Mouse (Mus musculus) layer of hippocampus, postnatal 10 days (tissue): ENCODE results near the gene Rab3il1. TPM values are rescaled to one million over a fixed set of nuclear protein-coding genes. Genes with fewer than 3 reads are reported as not detected.

ENCODE experiments used
- DNase-seq, 2 experiments: peaks; one replicate each; pipeline ENCODE4 v3.0.0; 2021; ENCODE audit warnings: low spot score in 2 of 2
- total RNA-seq, 2 experiments: library from RNA; stranded (reverse); gene quantifications; 2 replicates each; pipeline ENCODE4 v1.2.3; 2021

The Rab3il1 gene
- total RNA-seq, 2 experiments from 2014 or later: 13.9 to 14.5 TPM

DNA sequence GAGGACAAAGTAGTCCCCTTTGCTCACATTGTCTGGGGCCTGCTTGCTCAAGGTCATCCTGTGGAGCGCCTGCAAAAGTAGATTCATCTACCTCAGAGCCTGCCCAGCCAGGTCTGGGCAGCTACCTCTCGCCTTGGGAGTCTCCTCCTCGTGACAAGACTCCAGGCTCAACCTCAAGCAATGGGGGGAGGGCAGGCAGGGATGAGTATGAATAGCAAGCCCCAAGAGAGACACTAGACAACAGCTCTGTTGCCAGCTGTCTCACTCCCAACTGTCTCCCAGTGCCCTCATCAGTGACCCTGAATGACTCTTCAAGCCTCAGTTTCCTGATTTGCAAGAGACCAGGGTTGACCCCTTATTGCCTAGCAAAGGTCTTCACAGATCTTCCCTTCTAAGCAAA, 11.9 kb downstream of the Rab3il1 start:
- no peak for DNase-seq

DNA sequence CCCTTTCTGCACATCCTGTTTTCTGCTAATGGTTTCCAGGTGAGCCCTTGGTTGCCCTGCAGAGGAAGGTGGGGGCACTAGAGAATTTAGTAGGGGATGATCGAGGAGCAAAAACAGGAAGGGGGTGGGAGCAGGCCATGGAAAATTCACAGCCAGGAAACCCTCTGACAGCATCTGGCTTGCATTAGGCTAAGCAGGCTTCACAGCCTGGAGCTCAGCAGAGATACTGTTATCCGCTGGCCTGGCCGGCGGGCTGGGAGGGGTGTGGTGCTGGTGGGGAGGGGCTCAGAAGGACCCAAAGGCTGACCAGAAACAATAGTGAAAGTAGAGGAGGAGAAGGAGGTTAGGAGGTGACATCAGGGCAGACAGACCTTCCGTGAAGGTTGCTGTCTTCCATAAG, 12.4 kb downstream of the Rab3il1 start:
- DNase-seq: no peak

- DNase-seq: no peak
Observed at GRCm38 (mm10) chr19:10014824-10015223, 13.4 kb downstream of the Rab3il1 start.

DNA sequence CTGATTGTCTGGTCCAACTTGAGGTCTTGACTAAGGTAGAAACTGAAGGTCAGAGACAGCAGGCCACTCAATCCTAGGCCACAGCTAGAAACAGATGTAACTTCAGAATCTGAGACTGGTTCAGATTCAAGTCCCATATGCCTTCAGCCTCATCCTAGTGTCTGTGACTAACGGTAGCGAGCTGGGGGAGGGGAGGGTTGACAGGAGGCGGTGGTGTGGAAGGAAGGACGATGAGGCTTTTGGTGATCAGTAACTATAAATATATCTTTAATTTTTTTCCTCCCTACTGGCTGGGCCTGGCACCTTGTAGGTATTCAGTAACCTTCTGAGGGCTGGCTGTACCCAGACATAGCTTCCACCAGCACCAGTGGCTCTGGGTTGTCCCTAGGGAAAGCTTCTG, 14.0 kb downstream of the Rab3il1 start:
- no peak for DNase-seq

DNA sequence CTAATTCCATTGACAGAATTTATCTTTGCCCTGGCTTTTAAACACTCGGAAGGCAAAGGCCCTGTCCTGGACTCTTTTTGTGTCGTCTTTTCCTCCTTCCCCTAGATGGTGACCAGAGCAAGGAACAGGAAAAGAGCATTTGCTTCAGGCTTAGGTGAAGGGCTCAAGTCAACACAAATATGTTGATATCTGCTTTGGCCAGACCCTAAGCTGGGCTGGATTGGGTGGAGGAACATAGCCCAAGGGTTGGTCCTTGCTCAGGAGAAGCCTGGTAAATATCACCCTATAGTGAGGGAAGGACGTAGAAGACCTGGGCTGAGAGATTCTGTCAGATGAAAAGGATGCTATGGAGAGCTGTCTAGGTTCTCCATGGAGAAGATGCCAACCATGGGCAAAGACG, 14.7 kb downstream of the Rab3il1 start:
- no peak for DNase-seq

- DNase-seq: peak; percentile 80 to 88
Observed at GRCm38 (mm10) chr19:10017637-10018526, 16.4 kb downstream of the Rab3il1 start.

DNA sequence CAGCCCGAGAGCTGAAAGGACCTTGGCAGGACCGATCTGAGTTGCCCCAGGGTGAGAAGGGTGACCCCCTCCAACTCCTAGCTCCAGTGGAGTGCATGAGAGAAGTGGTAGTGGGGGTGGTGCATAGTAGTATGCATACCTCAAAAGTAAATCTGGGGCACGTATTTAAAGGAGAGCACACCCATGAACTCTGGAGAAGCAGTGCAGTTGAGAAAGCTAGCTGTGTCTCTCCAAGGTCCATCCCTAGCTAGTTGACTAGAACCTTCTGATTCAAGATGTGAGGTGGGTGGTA, 17.0 kb downstream of the Rab3il1 start:
- DNase-seq: no peak

DNA sequence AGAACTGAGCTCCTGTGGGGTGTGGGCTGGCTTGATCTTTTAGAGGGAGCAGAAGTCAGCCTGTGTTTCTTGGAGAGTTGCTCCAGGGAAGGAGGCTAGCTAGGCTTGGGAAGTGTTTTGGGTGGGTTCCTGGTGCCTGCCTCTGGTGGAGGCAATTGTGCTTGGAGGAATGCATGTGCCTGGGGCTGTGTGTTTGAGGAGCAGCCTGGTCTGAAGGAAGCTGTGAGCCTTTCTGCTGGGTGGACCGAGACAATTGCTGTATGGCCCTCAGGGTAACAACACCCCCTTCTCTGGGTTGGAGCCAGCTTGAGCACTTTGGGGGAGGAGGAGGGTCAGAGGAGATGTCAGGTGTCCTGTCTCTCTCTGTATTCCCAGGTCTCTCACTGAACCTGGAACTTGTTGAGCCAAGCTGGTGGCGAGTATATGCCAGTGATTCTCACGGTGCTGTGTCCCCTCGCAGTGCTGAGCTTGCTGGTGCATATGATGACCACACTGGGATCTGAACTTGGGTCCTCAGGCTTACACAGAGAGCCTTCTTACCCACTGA, 17.8 kb downstream of the Rab3il1 start:
- DNase-seq: no peak

DNA sequence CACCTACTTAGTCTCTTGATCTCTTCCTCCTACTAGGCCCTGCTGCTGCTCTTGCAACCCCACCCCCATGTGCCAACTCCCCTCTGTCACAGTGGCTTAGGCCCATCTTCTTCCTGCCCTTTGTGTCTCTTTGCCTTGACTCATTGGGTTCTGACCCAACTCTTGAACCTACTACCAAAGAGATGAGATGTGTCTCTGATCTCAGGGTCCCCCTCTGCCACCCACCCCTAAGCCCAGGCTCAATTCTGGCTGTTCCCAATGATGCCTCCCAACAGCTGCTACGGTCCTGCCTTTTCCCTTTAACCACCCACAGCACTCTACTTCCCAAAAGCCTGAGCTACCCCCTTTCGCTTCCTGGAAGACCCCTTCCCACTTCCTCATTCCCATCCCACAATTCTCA, 20.5 kb downstream of the Rab3il1 start:
- DNase-seq: no peak

DNA sequence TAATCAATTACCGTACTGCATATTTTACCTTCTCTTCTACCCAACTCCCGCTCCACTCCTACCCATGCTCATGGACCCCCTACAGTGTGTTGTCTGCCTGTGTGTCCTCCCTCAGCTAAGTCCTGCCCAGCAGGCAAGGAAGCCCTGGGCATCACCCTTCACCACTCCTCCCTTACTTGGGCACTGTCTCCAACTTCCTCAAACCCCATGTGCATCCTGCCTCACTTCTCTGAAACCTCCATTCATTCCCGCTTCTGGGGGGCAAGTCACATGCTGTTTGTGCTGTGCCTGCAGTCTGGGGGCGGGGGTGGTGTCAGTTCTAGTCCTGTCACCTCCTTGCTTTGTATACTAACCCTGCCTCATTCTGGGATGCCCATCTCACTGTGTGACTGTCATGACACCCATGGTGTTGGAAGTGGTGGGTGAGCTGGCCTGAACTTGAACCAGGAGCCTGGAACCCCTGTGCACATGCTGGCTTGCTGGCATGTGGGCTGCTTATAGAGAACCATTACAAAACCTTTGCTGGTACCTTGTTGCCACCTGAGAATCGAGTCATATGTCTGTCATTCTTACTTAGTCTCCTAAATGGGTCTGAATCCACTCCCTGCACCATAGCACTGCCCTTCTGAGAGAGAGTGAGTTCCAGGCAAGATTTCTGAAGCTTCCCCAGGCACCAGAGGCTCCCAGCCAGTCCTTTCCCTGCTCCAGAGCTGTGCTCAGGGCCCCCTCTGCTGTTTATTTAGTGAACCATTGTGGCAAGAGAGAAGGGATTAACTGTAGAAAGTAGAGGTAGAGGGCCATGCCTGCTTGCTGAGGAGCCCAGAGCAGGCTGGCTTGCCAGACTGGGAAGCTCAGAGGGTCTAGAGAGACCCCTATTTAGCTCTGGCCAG, 21.2 kb downstream of the Rab3il1 start:
- peak; percentile 65 to 77 for DNase-seq

DNA sequence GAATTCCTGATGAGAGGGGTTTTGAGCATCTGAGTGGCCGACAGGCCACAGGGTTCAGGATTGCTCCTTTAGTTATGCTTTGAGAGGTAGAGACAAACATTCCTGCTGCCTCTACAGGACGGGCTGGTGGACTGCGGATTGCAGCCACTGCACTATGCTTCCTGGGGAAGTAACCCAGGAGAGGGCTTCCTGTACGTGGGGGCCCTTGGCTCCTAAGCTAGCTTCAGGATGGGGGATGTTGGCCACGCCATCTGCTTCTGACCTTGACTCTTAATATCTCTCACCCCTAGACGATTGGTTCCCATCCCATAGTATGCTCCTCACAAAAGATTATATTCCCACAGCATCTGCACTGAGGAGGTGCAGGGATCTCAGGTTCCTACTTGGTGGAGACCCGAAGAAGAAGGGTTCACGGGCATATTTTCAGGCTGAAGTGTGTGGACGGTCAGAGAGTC, 21.9 kb downstream of the Rab3il1 start:
- no peak for DNase-seq

DNA sequence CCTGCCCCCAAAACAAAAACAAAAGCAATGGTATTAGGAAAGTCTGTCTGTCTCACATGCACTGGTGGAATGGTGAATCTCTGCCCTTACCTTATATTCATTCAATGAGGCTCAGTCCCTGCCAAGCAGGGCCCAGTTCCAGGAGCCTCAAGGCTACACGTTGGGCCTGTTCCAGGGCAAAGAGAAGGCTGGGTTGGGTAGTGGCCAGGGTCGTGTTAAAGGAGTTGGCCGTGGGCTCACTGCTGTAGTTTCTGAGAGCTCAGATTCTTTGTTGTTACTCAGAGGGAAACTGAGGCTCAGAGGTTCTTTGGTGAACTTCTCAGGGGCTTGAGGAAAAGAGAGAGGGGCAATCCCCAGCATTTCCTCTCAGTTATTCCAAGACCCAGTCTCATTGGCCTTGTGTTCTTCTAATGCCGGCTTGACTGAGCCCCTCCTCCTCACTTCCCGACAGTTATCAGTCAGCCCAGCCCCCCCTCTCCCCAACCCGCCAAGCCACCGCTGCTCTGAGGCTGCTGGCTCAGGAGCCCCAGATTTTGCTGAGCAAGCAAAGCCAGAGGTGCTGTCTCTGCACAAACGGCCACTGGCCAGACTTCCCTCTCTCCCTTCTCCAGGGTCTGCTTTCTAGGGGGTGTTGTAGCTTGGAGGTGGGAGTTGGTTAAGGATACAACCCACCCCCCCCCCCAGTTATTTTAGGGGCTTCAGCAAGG, 23.9 kb downstream of the Rab3il1 start:
- peak; percentile 49 to 65 for DNase-seq

GRCm38 (mm10) chr19:10029746-10030145, 28.3 kb downstream of the Rab3il1 start:
- no peak for DNase-seq

DNA sequence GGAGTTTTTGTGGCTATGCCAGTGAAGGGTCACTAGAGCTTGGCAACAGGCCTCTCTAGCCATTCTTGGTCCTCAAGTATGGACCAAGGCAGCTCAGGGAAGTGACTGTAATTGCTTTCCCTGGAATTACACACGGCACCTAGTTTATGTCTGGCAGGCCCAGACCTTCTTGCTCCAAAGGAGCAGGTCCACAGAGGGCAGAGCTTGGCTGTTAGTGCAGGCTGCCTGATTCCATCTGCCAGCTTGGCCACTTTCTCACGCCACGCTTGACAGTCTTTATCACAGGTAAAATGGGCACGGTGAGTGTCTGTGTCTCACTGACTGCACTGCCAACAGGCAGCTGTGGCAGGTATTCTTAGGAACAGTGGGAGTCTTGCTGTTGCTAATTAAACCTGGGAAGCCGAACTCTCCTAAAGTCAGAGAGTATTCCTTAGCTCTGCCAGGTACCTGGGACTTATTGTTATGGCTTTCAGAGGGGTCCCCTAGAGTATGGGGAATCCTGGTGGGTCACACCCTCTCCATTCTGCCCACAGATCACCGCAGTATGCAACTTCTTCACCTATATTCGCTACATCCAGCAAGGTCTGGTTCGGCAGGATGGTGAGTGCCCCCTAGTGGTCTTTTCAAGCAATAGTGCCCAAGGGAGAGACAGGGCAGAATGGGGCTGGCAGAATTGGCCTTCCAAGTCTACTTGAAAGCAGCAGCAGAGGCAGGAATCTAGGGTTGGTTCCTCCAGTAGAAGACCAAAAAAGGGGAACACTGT, 31.9 kb downstream of the Rab3il1 start:
- DNase-seq: peak; percentile 69 to 70

GRCm38 (mm10) chr19:10034356-10034755, 32.9 kb downstream of the Rab3il1 start:
- peak in 1 of 2 experiments; percentile 10 for DNase-seq

DNA sequence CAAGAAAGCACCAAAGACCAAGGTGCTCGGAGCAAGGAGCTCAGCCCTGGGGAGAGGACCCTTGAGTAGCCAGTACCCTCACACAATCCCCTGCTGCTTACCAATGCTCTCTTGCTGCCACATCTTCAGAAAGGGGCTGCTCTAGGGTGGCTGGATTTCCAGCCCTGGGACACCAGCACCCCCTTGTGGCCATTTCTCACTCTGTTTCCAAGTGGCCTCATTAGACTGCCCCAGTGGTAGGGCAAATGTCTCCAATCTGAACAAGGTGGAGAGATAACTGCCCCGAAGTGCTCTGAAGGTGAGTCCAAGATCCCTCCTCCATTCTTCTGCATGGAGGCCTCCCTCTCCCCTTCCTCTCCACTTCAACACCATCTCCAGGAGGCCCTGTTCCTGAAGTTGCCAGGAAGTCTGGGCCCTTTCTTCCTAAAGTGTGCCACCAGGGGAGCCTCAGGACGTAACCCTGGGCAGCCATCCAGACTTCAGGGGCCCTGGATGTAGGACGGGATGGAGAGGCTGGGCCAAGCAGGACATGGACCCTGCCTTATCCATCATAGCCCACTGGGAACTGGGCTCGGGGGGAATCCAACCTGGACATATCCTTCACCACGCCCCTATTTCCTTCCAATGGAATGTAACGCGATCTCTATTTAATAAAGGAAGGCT, 33.4 kb downstream of the Rab3il1 start:
- peak; percentile 88 to 89 for DNase-seq

DNA sequence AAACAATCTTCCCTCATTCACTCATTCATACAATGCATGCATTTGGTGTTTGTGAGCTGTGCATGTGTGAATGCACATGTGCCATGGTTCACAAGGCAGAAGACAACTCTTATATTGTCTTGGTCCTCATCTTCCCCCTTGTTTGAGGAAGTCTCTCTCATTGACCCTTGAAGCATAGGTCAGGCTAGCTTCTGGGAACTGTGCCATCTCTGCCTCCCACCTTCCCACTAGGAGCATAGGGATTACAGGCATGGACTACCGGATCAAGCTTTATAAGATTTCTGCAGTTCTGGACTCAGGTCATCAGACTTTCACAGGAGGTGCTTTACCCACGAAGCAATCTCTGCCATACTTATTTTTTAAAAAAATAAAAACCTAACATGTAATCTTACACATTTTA, 36.1 kb downstream of the Rab3il1 start:
- no peak for DNase-seq

- DNase-seq: no peak
Observed at GRCm38 (mm10) chr19:10038364-10038763, 36.9 kb downstream of the Rab3il1 start.

DNA sequence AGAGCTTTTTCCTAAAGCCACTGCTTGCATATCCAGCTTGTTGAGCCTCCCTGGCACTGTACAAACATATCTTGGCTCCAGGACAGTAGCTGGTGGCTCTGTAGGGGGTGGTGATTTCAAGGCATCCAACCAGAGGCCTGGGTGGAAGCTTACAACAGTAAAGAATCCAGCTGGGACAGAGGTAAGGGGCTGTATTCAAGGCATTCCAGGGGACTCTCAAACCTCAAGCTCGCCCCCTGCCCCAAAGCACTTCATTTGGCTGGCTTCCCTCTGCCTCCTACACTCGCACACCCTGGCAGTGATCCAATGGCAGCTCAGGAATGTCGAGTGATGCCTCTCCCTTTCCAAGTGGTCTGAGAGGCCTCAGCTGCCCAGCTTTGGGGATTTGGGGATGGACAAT, 37.4 kb downstream of the Rab3il1 start:
- DNase-seq: no peak

DNA sequence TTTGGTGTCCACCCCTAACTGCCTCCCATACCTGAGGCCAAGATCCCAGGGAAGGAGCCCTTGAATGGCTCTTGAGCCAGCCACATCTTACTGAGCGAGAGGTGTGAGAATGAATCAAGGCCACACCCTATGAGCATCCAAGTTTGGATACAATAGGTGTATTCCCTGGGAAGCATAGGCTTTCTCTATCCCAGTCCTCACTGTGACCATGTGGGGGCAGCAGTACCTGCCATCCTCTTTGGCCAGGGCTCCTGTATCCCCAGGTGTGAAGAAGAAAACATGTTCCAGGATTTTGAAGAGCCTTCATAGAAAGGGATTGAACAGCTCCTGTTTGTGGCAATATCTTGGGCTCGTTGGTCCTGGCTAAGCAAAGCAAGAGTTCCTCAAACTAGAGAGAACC, 38.1 kb downstream of the Rab3il1 start:
- DNase-seq: no peak
